Mouse (Mus musculus) forebrain, embryonic 15.5 days (tissue): ENCODE measurements around the gene Fbxo42. TPM values are rescaled to one million over a fixed set of nuclear protein-coding genes. Genes with fewer than 3 reads are reported as not detected.

Experiments used
- ATAC-seq: fragments of 200-750 bp; cut with Nextera tagmentation; replicated peaks from 2 replicates; pipeline ENCODE4 v1.8.0; 2017; ENCODE audit warnings: mild to moderate bottlenecking, moderate TSS enrichment, moderate library complexity
- H3K27ac ChIP-seq: fragments of 300-500 bp; sonication (generic); replicated peaks from 2 replicates; pipeline ENCODE4 v1.5.1; 2015; ENCODE audit warnings: mild to moderate bottlenecking, inconsistent platforms
- H3K27me3 ChIP-seq: fragments of 300-500 bp; sonication (generic); 2 replicates; pipeline ENCODE4 v1.6.1; 2015; ENCODE audit warnings: inconsistent platforms
- H3K36me3 ChIP-seq: fragments of 300-500 bp; sonication (generic); 2 replicates; pipeline ENCODE4 v1.6.1; 2015; ENCODE audit warnings: mild to moderate bottlenecking, inconsistent platforms
- H3K4me1 ChIP-seq: fragments of 300-500 bp; sonication (generic); 2 replicates; pipeline ENCODE4 v1.6.1; 2015; ENCODE audit warnings: inconsistent platforms
- H3K4me2 ChIP-seq: fragments of 300-500 bp; sonication (generic); replicated peaks from 2 replicates; pipeline ENCODE4 v1.6.1; 2015; ENCODE audit warnings: mild to moderate bottlenecking, inconsistent platforms
- H3K4me3 ChIP-seq: fragments of 300-500 bp; sonication (generic); 2 replicates; pipeline ENCODE4 v1.5.1; 2015; ENCODE audit warnings: mild to moderate bottlenecking, inconsistent platforms
- H3K9ac ChIP-seq: fragments of 300-500 bp; sonication (generic); replicated peaks from 2 replicates; pipeline ENCODE4 v1.6.1; 2015; ENCODE audit warnings: mild to moderate bottlenecking, inconsistent platforms
- H3K9me3 ChIP-seq: fragments of 300-500 bp; sonication (generic); 2 replicates; pipeline ENCODE4 v1.6.1; 2016; ENCODE audit warnings: inconsistent platforms
- WGBS: fragments of 180-500 bp; shearing (Covaris S2); methylation state at CpG from one replicate; pipeline ENCODE4 v1.1.7; 2015; ENCODE audit warnings: mixed read lengths; 5-methylcytosine and 5-hydroxymethylcytosine counted together
- polyA plus RNA-seq: library from polyadenylated mRNA; unstranded; fragments of >200 nt; fragmentation: Nextera tagmentation; extraction: Ambion mirVana; gene quantifications from 2 replicates; pipeline ENCODE4 v1.2.1, GENCODE M21; 2015

The Fbxo42 gene
- polyA plus RNA-seq, 1 experiment from 2014 or later, result 25.0 TPM

DNA sequence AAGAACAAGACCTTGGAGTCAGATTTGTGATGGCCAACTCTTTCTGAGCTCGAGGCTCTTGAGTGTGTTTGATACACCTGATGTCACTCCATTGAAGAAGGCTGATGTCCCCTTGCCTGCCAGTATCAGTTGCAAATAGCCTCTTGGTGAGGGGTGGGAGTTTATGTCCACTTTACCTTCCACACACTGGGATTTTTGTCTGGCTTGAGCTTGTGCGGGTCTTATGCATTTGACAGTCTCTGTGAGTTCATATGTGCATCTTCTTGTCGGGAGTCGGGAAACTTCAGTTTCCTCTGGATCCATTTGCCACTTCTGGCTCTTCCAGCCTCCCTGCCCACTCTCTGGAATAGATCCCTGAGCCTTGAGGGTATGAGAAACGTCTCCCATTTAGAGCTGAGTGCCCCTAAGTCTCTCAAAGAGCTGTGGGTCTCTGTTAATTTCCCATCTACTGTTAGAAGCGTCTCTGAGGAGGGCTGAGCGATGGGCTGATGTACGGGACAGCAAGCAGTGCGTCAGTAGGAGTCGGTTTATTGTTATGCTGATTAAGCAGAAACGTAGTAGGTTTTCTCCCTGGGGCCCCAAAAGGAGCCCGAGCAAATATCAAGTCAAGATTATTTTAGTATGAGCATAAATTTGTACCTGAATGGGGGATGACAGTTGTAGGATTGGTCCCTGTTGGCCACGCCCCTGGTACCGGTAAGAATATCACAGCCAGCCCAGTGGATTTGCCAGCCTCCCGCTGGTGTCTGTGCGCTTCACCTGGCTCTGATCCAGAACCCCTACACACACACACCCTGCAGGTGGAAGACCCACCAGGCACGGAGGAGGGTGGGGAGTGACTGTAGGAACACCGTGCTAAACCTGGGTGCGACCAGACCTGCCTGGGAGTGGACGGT lies 91.0 kb downstream of the Fbxo42 start:
- peak overlapping the region; percentile 65 for H3K4me2 ChIP-seq
- 3% methylated on average over 20 of the region's 20 CpGs for WGBS
- H3K9ac ChIP-seq, result peak overlapping the region; percentile 34; the same call in 1 of the 2 replicates
- peaks cover 29% of the 10 kb centered on the region for H3K4me1 ChIP-seq
- H3K9me3 ChIP-seq, result no peaks in the 10 kb centered on the region
- peaks cover 44% of the 10 kb centered on the region for H3K27me3 ChIP-seq
- peak overlapping the region; percentile 39 for H3K4me3 ChIP-seq
- ATAC-seq, result no peak
- no peaks in the 10 kb centered on the region for H3K36me3 ChIP-seq
- H3K27ac ChIP-seq, result no peak overlapping the region

DNA sequence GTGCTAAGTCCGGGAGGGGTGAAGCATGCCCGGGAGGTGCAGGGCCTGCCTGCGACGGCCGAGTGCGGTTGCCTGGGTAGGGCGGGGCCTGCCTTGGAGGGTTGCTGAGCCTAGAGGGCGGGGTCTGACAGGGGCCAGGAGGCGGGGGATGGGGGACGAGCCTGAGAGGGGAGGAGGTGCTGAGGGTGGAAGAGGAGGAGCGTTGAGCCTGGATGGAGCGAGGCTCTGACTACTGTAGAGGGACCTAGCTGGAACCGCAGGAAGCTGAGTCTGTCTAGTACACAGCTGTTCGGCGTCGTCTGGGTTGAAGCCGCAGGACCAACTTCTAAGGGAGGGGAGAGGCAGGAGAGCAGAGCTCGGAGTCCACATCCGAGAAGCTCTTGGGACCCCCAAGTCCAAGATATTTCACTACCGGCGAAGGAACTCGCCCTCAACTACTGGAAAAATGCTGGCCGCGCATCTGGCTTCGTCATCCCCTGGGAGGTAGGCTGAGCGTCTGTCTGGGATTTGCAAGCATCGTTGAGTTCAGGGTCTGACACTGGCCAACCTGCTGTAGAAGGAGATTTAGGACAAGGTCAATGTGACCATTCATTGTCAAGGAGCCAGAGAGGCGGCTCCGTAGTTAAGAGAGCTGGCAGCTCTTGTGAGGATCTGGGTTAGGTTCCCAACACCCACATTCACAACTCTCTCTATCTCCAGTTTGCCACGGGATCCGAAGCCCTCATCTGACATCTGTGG lies 91.8 kb downstream of the Fbxo42 start, which contains the start of gene Arhgef19:
Gene Arhgef19 (plus strand): TSS at position 112 of the 738 bp plus-strand sequence.
- Histone ChIP-seq H3K9me3 (no peaks in the 10 kb centered on the region), H3K27ac (no peak within 1 kb of the TSS), H3K36me3 (no peaks in the 10 kb centered on the region), H3K9ac (peak within 1 kb of the TSS; percentile 34; the same call in 1 of the 2 replicates), H3K27me3 (peaks cover 44% of the 10 kb centered on the region), H3K4me3 (peak within 1 kb of the TSS; percentile 39), H3K4me2 (peak within 1 kb of the TSS; percentile 65), H3K4me1 (peaks cover 36% of the 10 kb centered on the region)
- ATAC-seq, result peak; percentile 79
- WGBS, result 2% methylated on average over 31 of the region's 31 CpGs

DNA sequence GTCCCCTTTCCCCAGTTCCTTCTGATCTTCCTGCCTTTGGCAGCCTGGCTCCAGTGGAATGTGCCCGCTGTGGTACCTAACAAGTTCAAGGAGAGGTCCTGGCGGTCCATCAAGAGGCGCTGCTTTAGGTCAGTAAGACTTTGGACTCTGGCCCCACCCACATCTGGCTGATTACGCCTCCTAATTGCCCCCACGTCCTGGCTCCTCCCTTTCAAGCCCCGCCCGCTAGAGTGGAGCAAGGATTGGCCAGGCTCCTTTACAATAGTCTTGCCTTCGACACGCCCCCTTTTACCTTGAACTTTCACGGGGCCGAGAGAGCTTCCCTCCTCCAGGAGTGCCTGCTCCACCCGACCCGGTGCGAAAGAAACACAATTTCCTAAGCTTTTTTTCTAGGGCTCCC lies 92.9 kb downstream of the Fbxo42 start:
- H3K36me3 ChIP-seq, result no peaks in the 10 kb centered on the region
- ATAC-seq, result no peak
- no peak overlapping the region for H3K27ac ChIP-seq
- H3K4me2 ChIP-seq, result no peak overlapping the region
- peaks cover 44% of the 10 kb centered on the region for H3K27me3 ChIP-seq
- H3K4me3 ChIP-seq, result no peak overlapping the region
- 1% methylated on average over 14 of the region's 14 CpGs for WGBS
- no peaks in the 10 kb centered on the region for H3K9me3 ChIP-seq
- H3K9ac ChIP-seq, result no peak overlapping the region
- peaks cover 45% of the 10 kb centered on the region for H3K4me1 ChIP-seq

DNA sequence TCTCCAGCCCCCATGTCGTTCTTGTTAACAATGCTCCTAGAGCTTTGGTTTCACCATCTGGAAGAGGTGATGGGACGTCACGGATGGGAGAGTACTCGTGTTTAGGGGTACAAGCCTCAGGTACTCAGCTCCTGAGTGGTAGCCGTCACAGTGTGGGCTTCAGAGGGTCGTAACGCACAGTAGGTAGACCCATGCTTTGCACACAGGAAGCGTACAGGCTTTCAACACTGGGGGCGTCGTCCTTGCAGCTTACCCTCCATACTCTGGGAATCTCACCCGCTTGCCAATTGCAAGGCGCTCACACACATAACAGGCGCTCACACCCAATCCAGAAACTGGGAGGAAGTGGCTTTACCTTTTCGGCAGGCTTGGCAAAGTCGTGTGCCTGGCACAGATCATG lies 94.1 kb downstream of the Fbxo42 start:
- Histone ChIP-seq H3K9me3 (no peaks in the 10 kb centered on the region), H3K4me2 (no peak overlapping the region), H3K4me3 (no peak overlapping the region), H3K9ac (no peak overlapping the region), H3K36me3 (no peaks in the 10 kb centered on the region), H3K4me1 (peaks cover 57% of the 10 kb centered on the region), H3K27me3 (peaks cover 51% of the 10 kb centered on the region), H3K27ac (no peak overlapping the region)
- 36% methylated on average over 15 of the region's 15 CpGs for WGBS
- no peak for ATAC-seq

DNA sequence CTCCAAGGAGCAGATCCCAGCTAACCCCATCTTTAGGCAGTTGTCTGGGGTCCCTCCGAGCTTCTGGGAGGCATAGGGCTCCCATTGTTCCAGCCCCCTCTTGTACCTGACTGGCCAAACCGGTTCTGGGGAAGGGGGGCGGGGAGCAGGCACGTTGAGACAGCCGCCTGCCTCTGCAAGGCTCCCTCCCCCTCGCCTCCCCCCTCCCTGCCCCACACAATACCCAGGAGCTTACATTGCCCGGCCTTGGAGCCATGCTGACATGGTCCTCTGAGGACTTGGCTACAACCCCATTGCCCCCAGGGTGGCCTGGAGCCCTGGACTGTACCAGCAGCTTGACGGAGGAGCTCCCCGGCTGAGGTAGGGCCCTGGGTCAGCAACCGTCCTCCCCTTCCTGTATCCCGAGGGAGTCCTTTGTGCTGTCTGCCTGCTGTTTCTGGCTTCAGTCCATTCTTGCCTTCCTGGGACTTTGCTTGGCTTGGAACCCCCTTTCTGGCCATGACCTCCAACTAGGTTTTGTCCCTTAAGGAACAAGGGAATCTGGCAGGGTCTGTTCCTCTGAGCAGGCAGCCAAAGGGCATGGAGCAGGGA lies 95.0 kb downstream of the Fbxo42 start:
- Histone ChIP-seq H3K9me3 (no peaks in the 10 kb centered on the region), H3K4me1 (peaks cover 66% of the 10 kb centered on the region), H3K27me3 (peaks cover 56% of the 10 kb centered on the region), H3K36me3 (no peaks in the 10 kb centered on the region), H3K4me3 (no peak overlapping the region), H3K4me2 (no peak overlapping the region), H3K27ac (no peak overlapping the region), H3K9ac (no peak overlapping the region)
- no peak for ATAC-seq
- 7% methylated on average over 11 of the region's 11 CpGs for WGBS

DNA sequence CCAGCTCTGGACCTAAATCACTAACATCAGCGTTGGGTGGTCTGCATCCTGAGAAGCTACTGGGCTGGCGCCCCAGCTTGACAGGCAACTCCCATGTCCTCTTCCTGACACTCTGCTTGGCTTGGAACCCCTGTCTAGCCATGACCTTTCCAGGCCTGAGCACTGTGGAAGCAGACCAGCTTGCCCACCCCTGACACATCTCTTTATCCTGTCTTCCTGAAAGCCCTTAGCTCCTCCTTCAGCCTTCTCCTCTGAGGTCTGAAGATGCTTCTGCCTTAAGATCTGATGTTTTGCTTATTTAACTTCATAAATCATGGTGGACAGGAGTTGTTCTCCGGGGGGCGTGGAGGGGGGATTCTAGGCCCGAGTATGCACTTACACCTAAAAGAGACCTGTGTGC lies 95.9 kb downstream of the Fbxo42 start:
- Histone ChIP-seq H3K27ac (no peak overlapping the region), H3K36me3 (no peaks in the 10 kb centered on the region), H3K9me3 (no peaks in the 10 kb centered on the region), H3K27me3 (peaks cover 58% of the 10 kb centered on the region), H3K4me3 (no peak overlapping the region), H3K9ac (no peak overlapping the region), H3K4me1 (peaks cover 74% of the 10 kb centered on the region), H3K4me2 (no peak overlapping the region)
- WGBS, result 66% methylated on average over 5 of the region's 5 CpGs
- ATAC-seq, result no peak

DNA sequence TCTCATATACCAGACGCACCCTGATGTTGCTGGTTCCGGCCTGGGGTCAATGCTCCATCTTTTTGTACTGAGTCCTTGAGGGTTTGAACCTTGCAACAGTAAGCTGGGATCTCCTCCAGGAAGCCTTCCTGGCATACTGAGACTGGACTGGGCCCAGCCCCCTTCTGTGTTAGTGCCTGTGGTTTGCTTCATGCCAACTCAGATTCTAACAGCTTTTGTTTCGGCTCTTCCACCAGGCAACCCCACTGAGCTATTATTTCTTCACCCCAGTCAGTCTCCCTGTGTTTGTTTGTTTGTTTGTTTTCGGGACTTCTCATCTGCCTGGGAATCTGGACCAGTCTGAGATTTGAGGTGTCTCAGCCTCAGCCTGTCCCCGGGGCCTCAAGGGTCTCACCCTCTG lies 96.7 kb downstream of the Fbxo42 start:
- Histone ChIP-seq H3K9me3 (no peaks in the 10 kb centered on the region), H3K27me3 (peaks cover 57% of the 10 kb centered on the region), H3K4me3 (no peak overlapping the region), H3K27ac (peak overlapping the region; percentile 85), H3K4me1 (peaks cover 67% of the 10 kb centered on the region), H3K36me3 (no peaks in the 10 kb centered on the region), H3K4me2 (no peak overlapping the region), H3K9ac (no peak overlapping the region)
- WGBS, result 34% methylated on average over 5 of the region's 5 CpGs
- ATAC-seq, result 0 out of 2 replicates have a peak, but pooled peaks have one; percentile 11

DNA sequence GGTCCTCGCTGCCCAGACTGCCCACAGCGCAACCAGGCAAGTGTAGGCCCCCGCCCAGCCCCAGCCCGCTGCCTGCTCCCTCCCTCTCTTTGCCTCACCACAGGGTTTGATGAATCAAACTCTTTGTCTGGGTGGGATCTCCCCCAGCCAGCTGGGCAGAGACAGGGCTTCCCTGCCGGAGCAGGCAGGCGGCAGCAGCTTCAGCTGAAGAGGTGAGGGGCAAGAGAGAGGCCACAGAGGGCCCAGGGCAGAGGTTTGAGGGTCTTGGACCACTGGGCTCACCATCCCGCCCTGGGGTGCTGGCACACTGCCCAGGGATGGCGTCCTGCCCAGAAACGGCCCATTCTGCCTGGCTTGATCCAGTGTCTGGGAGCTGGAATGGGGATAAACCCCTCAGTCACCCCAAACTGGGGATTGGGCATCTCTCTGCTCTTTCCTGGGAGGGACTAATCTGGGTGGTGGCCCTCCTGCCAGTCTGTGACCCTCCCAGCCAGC lies 97.3 kb downstream of the Fbxo42 start:
- ATAC-seq, result peak; percentile 71
- H3K36me3 ChIP-seq, result no peaks in the 10 kb centered on the region
- 0 out of 2 replicates have a peak overlapping the region, but pooled peaks have one; percentile 4 for H3K9ac ChIP-seq
- no peak overlapping the region for H3K4me2 ChIP-seq
- peaks cover 61% of the 10 kb centered on the region for H3K4me1 ChIP-seq
- peak overlapping the region; percentile 85 for H3K27ac ChIP-seq
- no peaks in the 10 kb centered on the region for H3K9me3 ChIP-seq
- WGBS, result 3% methylated on average over 9 of the region's 9 CpGs
- H3K27me3 ChIP-seq, result peaks cover 61% of the 10 kb centered on the region
- H3K4me3 ChIP-seq, result no peak overlapping the region

DNA sequence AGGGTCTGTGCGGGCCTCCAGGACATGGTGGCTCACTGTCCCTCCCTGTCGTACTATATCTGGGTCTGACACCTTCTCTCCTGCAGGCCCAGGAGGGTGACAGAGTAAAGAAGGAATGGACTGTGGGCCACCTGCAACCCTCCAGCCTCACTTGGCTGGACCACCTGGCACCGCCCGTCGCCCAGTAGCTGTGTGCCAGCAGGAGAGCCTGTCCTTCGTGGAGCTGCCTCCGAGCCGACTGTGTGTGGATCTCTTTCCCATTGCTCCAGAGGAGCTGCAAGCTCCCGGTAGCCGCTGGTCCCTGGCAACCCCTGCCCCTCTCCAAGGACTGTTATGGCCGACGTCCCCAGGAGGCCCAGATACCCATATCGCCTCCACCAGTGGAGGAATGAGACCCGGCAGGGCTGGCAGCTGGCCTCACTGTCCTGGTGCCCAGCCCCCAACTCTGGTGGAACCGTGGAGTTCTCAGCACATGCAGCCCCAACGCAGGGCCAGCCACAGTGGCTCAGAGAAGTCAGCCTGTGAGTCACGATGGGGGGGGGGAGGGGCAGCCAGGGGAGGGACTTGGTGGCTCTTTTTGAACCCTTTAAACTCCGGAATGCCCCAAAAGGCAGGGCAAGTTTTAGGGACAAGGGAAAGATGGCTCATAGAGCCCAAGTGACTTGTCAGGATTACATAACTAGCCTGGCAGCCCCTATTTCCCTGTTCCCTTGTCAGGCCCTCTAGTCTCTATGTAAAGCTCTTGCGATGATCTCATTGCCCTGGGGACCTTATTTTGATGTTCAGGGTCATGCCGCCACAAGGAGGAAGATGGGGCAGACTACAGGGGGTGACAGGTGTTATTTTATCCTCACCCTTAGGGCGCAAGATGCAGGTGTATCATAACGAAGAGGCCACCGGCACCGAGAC lies 98.6 kb downstream of the Fbxo42 start:
- no peak overlapping the region for H3K4me2 ChIP-seq
- H3K9me3 ChIP-seq, result no peaks in the 10 kb centered on the region
- H3K27me3 ChIP-seq, result peaks cover 51% of the 10 kb centered on the region
- no peak overlapping the region for H3K4me3 ChIP-seq
- H3K9ac ChIP-seq, result no peak overlapping the region
- no peaks in the 10 kb centered on the region for H3K36me3 ChIP-seq
- no peak for ATAC-seq
- peaks cover 55% of the 10 kb centered on the region for H3K4me1 ChIP-seq
- 23% methylated on average over 24 of the region's 24 CpGs for WGBS
- H3K27ac ChIP-seq, result peak overlapping the region; percentile 85; the same call in 1 of the 2 replicates

DNA sequence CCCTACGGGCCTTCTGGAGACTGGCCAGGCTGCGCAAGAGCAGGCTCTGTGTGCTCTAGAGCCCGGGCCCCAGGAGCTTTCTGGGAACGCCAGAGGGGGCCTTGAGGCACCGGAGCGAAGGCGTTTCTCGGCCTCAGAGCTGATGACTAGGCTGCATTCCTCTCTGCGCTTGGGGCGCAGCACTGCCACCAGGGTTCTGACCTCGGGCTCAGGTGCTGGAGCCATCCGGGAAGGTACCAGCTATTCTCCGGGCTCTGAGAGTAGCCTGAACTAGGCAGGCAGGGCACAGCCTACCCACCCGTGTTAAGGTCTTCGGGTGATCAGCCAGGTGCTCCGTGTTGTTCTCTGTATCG lies 99.3 kb downstream of the Fbxo42 start:
- WGBS, result 5% methylated on average over 17 of the region's 17 CpGs
- Histone ChIP-seq H3K36me3 (no peaks in the 10 kb centered on the region), H3K4me3 (peak overlapping the region; percentile 43; the same call in 1 of the 2 replicates), H3K27ac (no peak overlapping the region), H3K4me1 (peaks cover 55% of the 10 kb centered on the region), H3K4me2 (peak overlapping the region; percentile 62), H3K9me3 (no peaks in the 10 kb centered on the region), H3K27me3 (peaks cover 45% of the 10 kb centered on the region), H3K9ac (no peak overlapping the region)
- ATAC-seq, result no peak
